Mouse (Mus musculus): ENCODE results near the gene Lrrk1. TPM values are rescaled to one million over a fixed set of nuclear protein-coding genes. Genes with fewer than 3 reads are reported as not detected.

The Lrrk1 gene
- polyA plus RNA-seq, 1 experiment: not detected

DNA sequence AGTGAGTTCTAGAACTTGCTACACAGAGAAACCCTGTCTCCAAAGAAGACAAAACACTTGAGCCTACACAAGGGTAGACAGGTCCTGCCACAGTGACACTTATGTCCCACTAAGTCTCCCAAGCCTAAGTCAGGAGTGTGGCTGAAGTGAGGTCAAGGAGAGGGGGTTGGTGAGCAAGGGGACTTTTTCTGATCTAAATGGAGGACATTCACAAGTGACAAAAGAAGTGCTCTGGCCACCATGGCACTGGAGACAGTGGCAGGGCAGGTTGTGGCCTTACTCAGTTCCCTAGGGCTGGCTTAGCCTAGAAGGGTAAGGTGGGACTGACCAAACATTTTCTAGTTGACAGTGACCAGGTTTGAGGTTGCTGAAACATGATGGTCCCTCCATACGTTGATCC is 172.2 kb downstream of the Lrrk1 start:
- 0 out of 2 replicates have a peak, but pooled peaks cover 3% of the 10 kb centered on the region for H3K4me1 ChIP-seq (ENCODE audit: control insufficient read depth, insufficient read depth, low read length)
- TF ChIP-seq CTCF (IDR thresholded peaks at IDR 0.05; ENCODE audit: insufficient read depth, low read depth, low read length) (no peak), POLR2A (IDR thresholded peaks at IDR 0.05; ENCODE audit: insufficient read depth, low read depth, low read length) (no peak)
- WGBS: 100% methylated on average over 1 of the region's 1 CpGs
- no peak overlapping the region for H3K27ac ChIP-seq (ENCODE audit: insufficient read depth, low read depth, low read length)
- H3K4me3 ChIP-seq (ENCODE audit: insufficient read depth, low read depth, low read length): no peak overlapping the region

DNA sequence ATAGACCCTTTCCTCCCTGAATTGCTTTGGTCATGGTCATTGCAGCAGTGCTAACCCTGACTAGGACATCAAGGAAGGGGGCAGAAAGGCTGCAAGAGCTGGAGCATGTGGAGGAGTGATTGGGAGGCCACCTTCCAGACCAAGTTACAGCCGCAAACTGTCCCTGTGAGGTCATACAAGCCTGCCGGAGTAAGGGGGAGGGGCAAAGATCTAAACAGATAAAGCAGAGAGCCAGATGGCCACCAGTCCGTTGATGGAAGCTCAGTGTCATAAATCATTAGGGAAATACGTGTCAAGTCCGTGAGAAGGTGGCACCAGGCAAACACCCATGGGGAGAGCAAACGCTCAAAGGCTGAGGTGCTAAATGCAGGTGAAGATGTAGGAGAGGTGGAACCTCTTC is 173.7 kb downstream of the Lrrk1 start:
- WGBS: 93% methylated on average over 6 of the region's 6 CpGs
- H3K4me1 ChIP-seq (ENCODE audit: control insufficient read depth, insufficient read depth, low read length): 0 out of 2 replicates have a peak, but pooled peaks cover 3% of the 10 kb centered on the region
- H3K27ac ChIP-seq (ENCODE audit: insufficient read depth, low read depth, low read length): no peak overlapping the region
- no peak for TF ChIP-seq POLR2A (IDR thresholded peaks at IDR 0.05; ENCODE audit: insufficient read depth, low read depth, low read length)
- no peak for TF ChIP-seq CTCF (IDR thresholded peaks at IDR 0.05; ENCODE audit: insufficient read depth, low read depth, low read length)
- no peak overlapping the region for H3K4me3 ChIP-seq (ENCODE audit: insufficient read depth, low read depth, low read length)

- no peak overlapping the region for H3K4me3 ChIP-seq (ENCODE audit: insufficient read depth, low read depth, low read length)
- no peak overlapping the region for H3K27ac ChIP-seq (ENCODE audit: insufficient read depth, low read depth, low read length)
- no peak for TF ChIP-seq POLR2A (IDR thresholded peaks at IDR 0.05; ENCODE audit: insufficient read depth, low read depth, low read length)
- TF ChIP-seq CTCF (IDR thresholded peaks at IDR 0.05; ENCODE audit: insufficient read depth, low read depth, low read length): no peak
- 93% methylated on average over 1 of the region's 1 CpGs for WGBS
- no peaks in the 10 kb centered on the region for H3K4me1 ChIP-seq (ENCODE audit: control insufficient read depth, insufficient read depth, low read length)
These were observed 175.3 kb downstream of the Lrrk1 start for GRCm38 (mm10) chr7:66212887-66213286.

DNA sequence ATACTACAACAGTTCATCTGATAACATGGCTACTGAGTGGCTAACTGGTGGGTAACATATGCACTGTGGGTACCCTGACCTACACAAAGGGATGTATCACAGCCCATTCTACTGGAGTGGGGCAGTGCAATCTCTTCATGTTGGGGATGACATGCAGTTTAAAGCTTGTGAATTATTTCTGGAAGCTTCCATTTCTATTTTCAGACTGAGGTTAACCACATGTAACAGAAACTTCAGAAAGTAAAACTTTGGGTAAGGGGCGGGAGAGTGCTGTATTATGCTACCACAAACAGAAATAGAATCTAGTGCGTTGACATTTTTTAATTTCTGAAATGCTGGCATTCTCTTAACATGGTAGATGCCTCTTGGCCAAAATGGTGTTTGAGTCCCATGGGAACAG is 178.2 kb downstream of the Lrrk1 start:
- H3K27ac ChIP-seq (ENCODE audit: insufficient read depth, low read depth, low read length): no peak overlapping the region
- WGBS: 87% methylated on average over 2 of the region's 2 CpGs
- H3K4me1 ChIP-seq (ENCODE audit: control insufficient read depth, insufficient read depth, low read length): no peaks in the 10 kb centered on the region
- H3K4me3 ChIP-seq (ENCODE audit: insufficient read depth, low read depth, low read length): no peak overlapping the region
- TF ChIP-seq CTCF (IDR thresholded peaks at IDR 0.05; ENCODE audit: insufficient read depth, low read depth, low read length): no peak
- no peak for TF ChIP-seq POLR2A (IDR thresholded peaks at IDR 0.05; ENCODE audit: insufficient read depth, low read depth, low read length)

GRCm38 (mm10) chr7:66201657-66202056 is 186.5 kb downstream of the Lrrk1 start:
- Histone ChIP-seq H3K4me3 (ENCODE audit: insufficient read depth, low read depth, low read length) (no peak overlapping the region), H3K4me1 (ENCODE audit: control insufficient read depth, insufficient read depth, low read length) (peaks cover 24% of the 10 kb centered on the region), H3K27ac (ENCODE audit: insufficient read depth, low read depth, low read length) (no peak overlapping the region)
- WGBS: 99% methylated on average over 2 of the region's 2 CpGs
- TF ChIP-seq CTCF (IDR thresholded peaks at IDR 0.05; ENCODE audit: insufficient read depth, low read depth, low read length) (no peak), POLR2A (IDR thresholded peaks at IDR 0.05; ENCODE audit: insufficient read depth, low read depth, low read length) (no peak)

GRCm38 (mm10) chr7:66200791-66201450 is 187.2 kb downstream of the Lrrk1 start:
- Histone ChIP-seq H3K4me3 (ENCODE audit: insufficient read depth, low read depth, low read length) (no peak overlapping the region), H3K27ac (ENCODE audit: insufficient read depth, low read depth, low read length) (no peak overlapping the region), H3K4me1 (ENCODE audit: control insufficient read depth, insufficient read depth, low read length) (peaks cover 26% of the 10 kb centered on the region)
- WGBS: 64% methylated on average over 8 of the region's 8 CpGs
- TF ChIP-seq POLR2A (IDR thresholded peaks at IDR 0.05; ENCODE audit: insufficient read depth, low read depth, low read length) (no peak), CTCF (IDR thresholded peaks at IDR 0.05; ENCODE audit: insufficient read depth, low read depth, low read length) (no peak)

DNA sequence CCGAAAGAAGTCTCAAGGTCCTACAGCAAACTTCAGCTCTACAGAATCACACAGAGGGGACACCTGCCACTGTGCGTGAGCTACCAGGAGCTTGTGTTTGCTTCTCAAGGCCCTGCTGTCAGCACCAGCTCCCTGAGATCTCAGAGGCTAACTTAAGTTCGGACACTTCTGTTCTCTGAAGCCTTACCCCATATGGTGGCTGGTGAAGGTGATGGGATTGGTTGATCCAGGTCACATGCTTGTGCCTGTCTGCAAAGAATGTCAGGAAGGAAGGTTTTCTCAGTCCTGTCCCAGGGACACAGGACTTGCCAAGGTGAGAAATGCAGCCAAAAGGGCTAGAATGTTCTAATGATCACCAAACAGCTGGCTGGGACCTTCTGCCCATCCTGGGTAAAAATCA is 187.8 kb downstream of the Lrrk1 start:
- H3K4me3 ChIP-seq (ENCODE audit: insufficient read depth, low read depth, low read length): no peak overlapping the region
- WGBS: 94% methylated on average over 3 of the region's 3 CpGs
- TF ChIP-seq POLR2A (IDR thresholded peaks at IDR 0.05; ENCODE audit: insufficient read depth, low read depth, low read length): no peak
- no peak for TF ChIP-seq CTCF (IDR thresholded peaks at IDR 0.05; ENCODE audit: insufficient read depth, low read depth, low read length)
- H3K4me1 ChIP-seq (ENCODE audit: control insufficient read depth, insufficient read depth, low read length): peaks cover 26% of the 10 kb centered on the region
- H3K27ac ChIP-seq (ENCODE audit: insufficient read depth, low read depth, low read length): no peak overlapping the region

GRCm38 (mm10) chr7:66199391-66199831 is 188.7 kb downstream of the Lrrk1 start:
- H3K4me1 ChIP-seq (ENCODE audit: control insufficient read depth, insufficient read depth, low read length): peaks cover 29% of the 10 kb centered on the region
- no peak overlapping the region for H3K4me3 ChIP-seq (ENCODE audit: insufficient read depth, low read depth, low read length)
- WGBS: 71% methylated on average over 5 of the region's 5 CpGs
- TF ChIP-seq CTCF (IDR thresholded peaks at IDR 0.05; ENCODE audit: insufficient read depth, low read depth, low read length): no peak
- no peak overlapping the region for H3K27ac ChIP-seq (ENCODE audit: insufficient read depth, low read depth, low read length)

GRCm38 (mm10) chr7:66198416-66198815 is 189.7 kb downstream of the Lrrk1 start:
- TF ChIP-seq CTCF (IDR thresholded peaks at IDR 0.05; ENCODE audit: insufficient read depth, low read depth, low read length): no peak
- TF ChIP-seq POLR2A (IDR thresholded peaks at IDR 0.05; ENCODE audit: insufficient read depth, low read depth, low read length): no peak
- Histone ChIP-seq H3K4me1 (ENCODE audit: control insufficient read depth, insufficient read depth, low read length) (peaks cover 29% of the 10 kb centered on the region), H3K4me3 (ENCODE audit: insufficient read depth, low read depth, low read length) (no peak overlapping the region), H3K27ac (ENCODE audit: insufficient read depth, low read depth, low read length) (no peak overlapping the region)
- 88% methylated on average over 10 of the region's 10 CpGs for WGBS
